Mouse (Mus musculus): ENCODE measurements around the gene Ak5.

Gene Ak5

DNA sequence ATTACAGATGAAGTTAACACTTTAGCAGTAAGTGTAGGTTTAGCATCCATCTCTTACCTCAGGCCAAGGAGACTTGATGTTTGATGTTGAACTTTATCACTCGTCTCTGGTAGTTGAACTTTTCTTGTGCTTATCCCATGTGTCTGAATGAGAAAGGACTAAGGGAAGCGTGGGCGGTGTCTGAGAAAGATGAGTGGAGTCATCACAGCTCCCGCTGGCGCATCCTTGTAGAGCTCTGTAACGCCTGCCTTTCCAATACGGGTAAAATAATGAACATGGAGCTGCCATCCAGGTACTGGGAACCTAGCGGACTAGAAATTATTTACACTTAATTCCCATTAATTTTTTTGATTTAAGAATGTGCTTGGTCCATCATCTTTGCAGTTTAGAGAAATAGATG is 239.2 kb downstream of the Ak5 start:
- no peak for DNase-seq (ENCODE audit: low spot score)

All from T-cell, adult 2 months (primary cell).